Mouse (Mus musculus): ENCODE measurements around the gene Prkar2a.
"Not testable (repeated sequence)": the region's sequence is repeated elsewhere in the genome, so short reads cannot be mapped to it uniquely, and the experiment has no call there.

Gene Prkar2a

GRCm38 (mm10) chr9:108689106-108689505 lies at the start of gene Prkar2a:
Gene Prkar2a, plus strand, starts transcription at chr9:108689314.
- no peak for DNase-seq (ENCODE audit: extremely low read depth, insufficient read length, low spot score)

GRCm38 (mm10) chr9:108639825-108640224 lies 49.3 kb upstream of the Prkar2a start:
- DNase-seq (ENCODE audit: extremely low read depth, insufficient read length, low spot score), result no peak

- peak; percentile 5 for DNase-seq (ENCODE audit: extremely low read depth, insufficient read length, low spot score)
These were observed 40.9 kb upstream of the Prkar2a start for GRCm38 (mm10) chr9:108648166-108648565.

GRCm38 (mm10) chr9:108648611-108649560 lies 40.2 kb upstream of the Prkar2a start, which contains the start of gene Arih2:
Gene Arih2, minus strand, starts transcription at chr9:108649386.
- DNase-seq (ENCODE audit: extremely low read depth, insufficient read length, low spot score), result peak; percentile 94

GRCm38 (mm10) chr9:108649561-108650440 lies 39.3 kb upstream of the Prkar2a start:
- no peak for DNase-seq (ENCODE audit: extremely low read depth, insufficient read length, low spot score)

- no peak for DNase-seq (ENCODE audit: extremely low read depth, insufficient read length, low spot score)
These were observed 34.3 kb upstream of the Prkar2a start for GRCm38 (mm10) chr9:108654566-108655464.

- not testable (repeated sequence) for DNase-seq (ENCODE audit: extremely low read depth, insufficient read length, low spot score)
These were observed 33.2 kb upstream of the Prkar2a start for GRCm38 (mm10) chr9:108655865-108656264.

- peak; percentile 89 for DNase-seq (ENCODE audit: extremely low read depth, insufficient read length, low spot score)
These were observed 27.2 kb upstream of the Prkar2a start, which contains the start of gene Slc25a20 for GRCm38 (mm10) chr9:108661677-108662612. Gene Slc25a20, plus strand, starts transcription at chr9:108662088.

- no peak for DNase-seq (ENCODE audit: extremely low read depth, insufficient read length, low spot score)
These were observed 26.5 kb upstream of the Prkar2a start for GRCm38 (mm10) chr9:108662660-108663059.

GRCm38 (mm10) chr9:108669875-108670274 lies 19.2 kb upstream of the Prkar2a start:
- DNase-seq (ENCODE audit: extremely low read depth, insufficient read length, low spot score), result no peak

- DNase-seq (ENCODE audit: extremely low read depth, insufficient read length, low spot score), result no peak
These were observed 16.0 kb upstream of the Prkar2a start for GRCm38 (mm10) chr9:108673151-108673550.

GRCm38 (mm10) chr9:108680026-108680425 lies 9.1 kb upstream of the Prkar2a start:
- DNase-seq (ENCODE audit: extremely low read depth, insufficient read length, low spot score), result no peak

- DNase-seq (ENCODE audit: extremely low read depth, insufficient read length, low spot score), result no peak
These were observed 2.6 kb upstream of the Prkar2a start for GRCm38 (mm10) chr9:108686475-108686887.

- no peak for DNase-seq (ENCODE audit: extremely low read depth, insufficient read length, low spot score)
These were observed 1.9 kb upstream of the Prkar2a start for GRCm38 (mm10) chr9:108687181-108687580.

- no peak for DNase-seq (ENCODE audit: extremely low read depth, insufficient read length, low spot score)
These were observed 1.4 kb upstream of the Prkar2a start for GRCm38 (mm10) chr9:108687686-108688085.

- no peak for DNase-seq (ENCODE audit: extremely low read depth, insufficient read length, low spot score)
These were observed 663 bp upstream of the Prkar2a start for GRCm38 (mm10) chr9:108688451-108688850.

GRCm38 (mm10) chr9:108689993-108690392 lies 879 bp downstream of the Prkar2a start:
- no peak for DNase-seq (ENCODE audit: extremely low read depth, insufficient read length, low spot score)

GRCm38 (mm10) chr9:108690914-108691313 lies 1.8 kb downstream of the Prkar2a start:
- no peak for DNase-seq (ENCODE audit: extremely low read depth, insufficient read length, low spot score)

GRCm38 (mm10) chr9:108691371-108691770 lies 2.3 kb downstream of the Prkar2a start:
- no peak for DNase-seq (ENCODE audit: extremely low read depth, insufficient read length, low spot score)
